Mouse (Mus musculus) kidney, adult 9 months (tissue): ENCODE measurements around the gene Eva1c.
"Not testable (repeated sequence)": the region's sequence is repeated elsewhere in the genome, so short reads cannot be mapped to it uniquely, and the experiment has no call there.

Experiments used
- DNase-seq: peaks from one replicate; pipeline ENCODE4 v3.0.0; 2022

Gene Eva1c

GRCm38 (mm10) chr16:90826457-90826856 is at the start of gene Eva1c:
Gene Eva1c, plus strand, starts transcription at chr16:90826719.
- no peak for DNase-seq

GRCm38 (mm10) chr16:90779783-90780182 is 46.7 kb upstream of the Eva1c start:
- DNase-seq, result no peak

- DNase-seq, result peak; percentile 22
Observed at GRCm38 (mm10) chr16:90783302-90783701, 43.2 kb upstream of the Eva1c start.

GRCm38 (mm10) chr16:90785257-90785656 is 41.3 kb upstream of the Eva1c start:
- no peak for DNase-seq

- no peak for DNase-seq
Observed at GRCm38 (mm10) chr16:90788580-90788979, 37.9 kb upstream of the Eva1c start.

- DNase-seq, result no peak
Observed at GRCm38 (mm10) chr16:90790946-90791345, 35.6 kb upstream of the Eva1c start.

- no peak for DNase-seq
Observed at GRCm38 (mm10) chr16:90792066-90792465, 34.5 kb upstream of the Eva1c start.

GRCm38 (mm10) chr16:90792500-90792899 is 34.0 kb upstream of the Eva1c start:
- peak; percentile 80 for DNase-seq

- DNase-seq, result no peak
Observed at GRCm38 (mm10) chr16:90794708-90795107, 31.8 kb upstream of the Eva1c start.

- no peak for DNase-seq
Observed at GRCm38 (mm10) chr16:90798446-90798845, 28.1 kb upstream of the Eva1c start.

GRCm38 (mm10) chr16:90798848-90799247 is 27.7 kb upstream of the Eva1c start:
- DNase-seq, result no peak

- DNase-seq, result no peak
Observed at GRCm38 (mm10) chr16:90799840-90800239, 26.7 kb upstream of the Eva1c start.

GRCm38 (mm10) chr16:90801251-90801650 is 25.3 kb upstream of the Eva1c start:
- DNase-seq, result no peak

GRCm38 (mm10) chr16:90801928-90802327 is 24.6 kb upstream of the Eva1c start:
- DNase-seq, result no peak

- DNase-seq, result no peak
Observed at GRCm38 (mm10) chr16:90804466-90804865, 22.1 kb upstream of the Eva1c start.

- DNase-seq, result peak; percentile 100
Observed at GRCm38 (mm10) chr16:90809975-90810715, 16.4 kb upstream of the Eva1c start, which contains the start of gene Urb1. Gene Urb1, minus strand, starts transcription at chr16:90810413.

GRCm38 (mm10) chr16:90810716-90811256 is 15.7 kb upstream of the Eva1c start:
- no peak for DNase-seq

- DNase-seq, result no peak
Observed at GRCm38 (mm10) chr16:90812086-90812485, 14.4 kb upstream of the Eva1c start.

GRCm38 (mm10) chr16:90820326-90820725 is 6.2 kb upstream of the Eva1c start:
- no peak for DNase-seq

- no peak for DNase-seq
Observed at GRCm38 (mm10) chr16:90821046-90821697, 5.3 kb upstream of the Eva1c start.

GRCm38 (mm10) chr16:90822284-90822935 is 4.1 kb upstream of the Eva1c start:
- DNase-seq, result no peak

GRCm38 (mm10) chr16:90822981-90823380 is 3.5 kb upstream of the Eva1c start:
- no peak for DNase-seq

GRCm38 (mm10) chr16:90823986-90824385 is 2.5 kb upstream of the Eva1c start:
- not testable (repeated sequence) for DNase-seq

- DNase-seq, result no peak
Observed at GRCm38 (mm10) chr16:90826041-90826440, 478 bp upstream of the Eva1c start.
